Mouse (Mus musculus): ENCODE results near the gene Prrxl1. TPM values are rescaled to one million over a fixed set of nuclear protein-coding genes. Genes with fewer than 3 reads are reported as not detected.

The Prrxl1 gene
- polyA plus RNA-seq (2014; fragmentation: Nextera tagmentation; extraction: Ambion mirVana), result 0.20 TPM in 1 of 2 replicates, not detected in the other

DNA sequence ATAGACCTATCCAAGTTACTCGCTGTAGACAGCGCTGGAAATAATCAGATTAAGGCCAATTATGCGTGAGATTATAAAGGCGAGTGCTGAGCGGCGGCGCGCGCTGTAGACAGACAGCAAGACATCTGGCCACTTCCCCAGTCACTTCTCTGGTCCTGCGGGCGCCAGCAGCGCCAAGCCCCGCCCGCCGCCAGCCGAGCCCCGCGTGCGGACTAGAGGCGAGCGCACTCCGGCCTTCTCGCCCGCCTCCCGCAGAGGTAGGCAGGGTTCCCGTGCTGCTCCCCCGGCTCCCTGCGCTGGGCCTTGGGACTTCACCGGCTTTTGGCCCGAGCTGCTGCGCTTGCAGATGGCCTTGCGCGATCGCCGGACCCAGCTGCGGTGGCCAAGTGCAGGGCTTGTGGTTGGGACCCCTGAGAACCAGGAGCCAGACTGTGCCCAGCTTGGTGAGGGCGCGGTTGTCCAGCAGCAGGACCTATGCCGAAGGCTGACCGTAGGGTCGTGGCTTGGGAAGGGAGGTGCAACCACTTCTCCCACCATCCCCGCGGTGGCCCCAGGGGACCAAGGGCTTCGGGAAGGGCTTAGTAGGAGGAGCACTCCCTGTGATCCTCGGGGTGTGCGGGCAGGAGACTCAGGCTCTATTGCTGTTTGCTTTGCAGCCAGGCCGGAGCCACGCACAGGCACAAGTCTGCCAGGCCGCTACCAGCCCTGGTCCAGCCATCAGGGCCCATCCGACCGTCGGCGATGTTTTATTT, at the start of gene Prrxl1:
Gene Prrxl1 (plus strand): TSS at position 118 of the 752 bp plus-strand sequence.
- DNase-seq (peak; percentile 22), ATAC-seq (ENCODE audit: insufficient read depth) (no peak)
- under 1% methylated on average over 53 of the region's 53 CpGs for WGBS
- no peak for TF ChIP-seq CTCF (IDR thresholded peaks at IDR 0.05; ENCODE audit: low read depth)
- H3K27ac ChIP-seq (ENCODE audit: low read depth), result no peak within 1 kb of the TSS
- no peaks in the 10 kb centered on the region for H3K4me1 ChIP-seq (ENCODE audit: insufficient read depth)
- no peak within 1 kb of the TSS for H3K9ac ChIP-seq
- H3K4me3 ChIP-seq (ENCODE audit: low read depth, low read length), result peak within 1 kb of the TSS; percentile 18
- H3K9me3 ChIP-seq (ENCODE audit: low read depth, low read length), result no peaks in the 10 kb centered on the region
- H3K27me3 ChIP-seq (ENCODE audit: insufficient read depth, low read length), result peaks cover 83% of the 10 kb centered on the region
- H3K36me3 ChIP-seq (ENCODE audit: insufficient read depth), result no peaks in the 10 kb centered on the region
- peak within 1 kb of the TSS; percentile 36 for H3K4me2 ChIP-seq

- H3K4me3 ChIP-seq (ENCODE audit: low read depth, low read length), result no peak overlapping the region
- no peak overlapping the region for H3K4me2 ChIP-seq
- WGBS, result 82% methylated on average over 5 of the region's 5 CpGs
- H3K27ac ChIP-seq (ENCODE audit: low read depth), result no peak overlapping the region
- H3K9me3 ChIP-seq (ENCODE audit: low read depth, low read length), result no peaks in the 10 kb centered on the region
- DNase-seq (no peak), ATAC-seq (ENCODE audit: insufficient read depth) (no peak)
- TF ChIP-seq CTCF (IDR thresholded peaks at IDR 0.05; ENCODE audit: low read depth), result peak; percentile 17; the same call in 1 of the 2 replicates
- H3K9ac ChIP-seq, result no peak overlapping the region
- peaks cover 61% of the 10 kb centered on the region for H3K36me3 ChIP-seq (ENCODE audit: insufficient read depth)
- H3K27me3 ChIP-seq (ENCODE audit: insufficient read depth, low read length), result no peaks in the 10 kb centered on the region
- no peaks in the 10 kb centered on the region for H3K4me1 ChIP-seq (ENCODE audit: insufficient read depth)
These were observed 47.4 kb upstream of the Prrxl1 start for GRCm38 (mm10) chr14:32551854-32552253.

GRCm38 (mm10) chr14:32553198-32553903, 45.9 kb upstream of the Prrxl1 start:
- TF ChIP-seq CTCF (IDR thresholded peaks at IDR 0.05; ENCODE audit: low read depth), result no peak
- WGBS, result 73% methylated on average over 10 of the region's 10 CpGs
- ATAC-seq (ENCODE audit: insufficient read depth) (no peak), DNase-seq (no peak)
- H3K36me3 ChIP-seq (ENCODE audit: insufficient read depth), result peaks cover 63% of the 10 kb centered on the region
- H3K4me1 ChIP-seq (ENCODE audit: insufficient read depth), result no peaks in the 10 kb centered on the region
- no peaks in the 10 kb centered on the region for H3K9me3 ChIP-seq (ENCODE audit: low read depth, low read length)
- no peak overlapping the region for H3K4me3 ChIP-seq (ENCODE audit: low read depth, low read length)
- H3K4me2 ChIP-seq, result no peak overlapping the region
- H3K27ac ChIP-seq (ENCODE audit: low read depth), result no peak overlapping the region
- no peaks in the 10 kb centered on the region for H3K27me3 ChIP-seq (ENCODE audit: insufficient read depth, low read length)
- no peak overlapping the region for H3K9ac ChIP-seq

DNA sequence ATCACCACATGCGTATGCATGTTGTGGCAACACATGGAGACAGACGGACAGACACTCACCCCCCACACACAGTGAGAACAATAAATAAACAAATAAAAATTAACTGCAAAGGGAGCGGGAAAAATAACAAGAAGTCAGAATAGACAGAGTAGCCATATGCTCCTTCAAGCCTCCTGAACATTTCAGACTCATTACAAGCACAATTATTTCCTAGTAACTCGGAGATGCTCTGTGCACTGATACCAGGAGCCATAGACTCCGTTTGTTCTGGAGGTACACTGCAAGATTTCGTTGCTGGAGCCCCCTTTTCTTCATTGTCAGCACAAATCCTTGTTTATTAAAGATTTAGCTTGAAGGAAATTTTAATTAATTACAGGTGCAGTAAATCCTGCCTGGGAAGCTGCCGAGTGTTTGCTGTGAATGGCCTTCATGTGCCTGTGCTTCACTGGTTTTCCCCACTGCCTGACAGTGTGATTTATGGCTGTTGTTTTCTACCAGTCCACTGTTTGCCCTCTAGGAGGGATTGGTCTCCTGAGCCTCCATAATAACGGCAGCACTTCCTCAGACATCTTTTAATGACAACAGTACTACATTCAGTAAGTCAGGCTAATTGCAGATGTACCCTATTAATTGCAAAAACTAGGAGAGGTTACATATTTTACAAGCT, 44.2 kb upstream of the Prrxl1 start:
- no peak overlapping the region for H3K4me3 ChIP-seq (ENCODE audit: low read depth, low read length)
- TF ChIP-seq CTCF (IDR thresholded peaks at IDR 0.05; ENCODE audit: low read depth), result no peak

DNA sequence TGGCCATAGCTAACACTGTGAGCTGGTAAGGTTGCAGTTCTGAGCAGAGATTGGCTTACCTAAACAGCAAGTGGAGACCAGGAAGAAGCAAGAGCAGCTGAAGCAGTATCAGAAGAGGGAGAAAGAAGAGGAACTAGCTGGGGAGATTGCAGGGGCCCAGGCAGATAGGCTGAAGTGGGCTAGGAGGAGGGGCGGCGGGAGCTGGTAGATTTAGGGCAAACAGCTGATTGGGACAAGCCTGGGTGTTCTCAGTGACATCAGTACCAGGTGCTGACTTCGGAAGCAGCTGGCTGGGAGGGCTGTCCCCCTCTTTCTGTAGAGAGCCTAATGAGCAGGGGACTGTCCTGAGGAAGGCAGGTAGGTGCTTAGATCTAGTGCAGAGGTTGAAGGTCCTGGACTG, 37.8 kb upstream of the Prrxl1 start:
- 84% methylated on average over 3 of the region's 3 CpGs for WGBS
- Histone ChIP-seq H3K36me3 (ENCODE audit: insufficient read depth) (peaks cover 72% of the 10 kb centered on the region), H3K27me3 (ENCODE audit: insufficient read depth, low read length) (no peaks in the 10 kb centered on the region), H3K27ac (ENCODE audit: low read depth) (no peak overlapping the region), H3K9ac (no peak overlapping the region), H3K4me1 (ENCODE audit: insufficient read depth) (no peaks in the 10 kb centered on the region), H3K4me2 (no peak overlapping the region), H3K9me3 (ENCODE audit: low read depth, low read length) (no peaks in the 10 kb centered on the region), H3K4me3 (ENCODE audit: low read depth, low read length) (no peak overlapping the region)
- ATAC-seq (ENCODE audit: insufficient read depth) (no peak), DNase-seq (no peak)
- no peak for TF ChIP-seq CTCF (IDR thresholded peaks at IDR 0.05; ENCODE audit: low read depth)

More for the DNA sequence above, 44.2 kb upstream of the Prrxl1 start:
- H3K9ac ChIP-seq, result no peak overlapping the region
- no peak overlapping the region for H3K4me2 ChIP-seq
- DNase-seq, result no peak
- H3K9me3 ChIP-seq (ENCODE audit: low read depth, low read length), result no peaks in the 10 kb centered on the region
- H3K27me3 ChIP-seq (ENCODE audit: insufficient read depth, low read length), result no peaks in the 10 kb centered on the region
- H3K27ac ChIP-seq (ENCODE audit: low read depth), result no peak overlapping the region
- H3K4me1 ChIP-seq (ENCODE audit: insufficient read depth), result no peaks in the 10 kb centered on the region
- H3K36me3 ChIP-seq (ENCODE audit: insufficient read depth), result peaks cover 73% of the 10 kb centered on the region
- no peak for ATAC-seq (ENCODE audit: insufficient read depth)
- WGBS, result 60% methylated on average over 8 of the region's 8 CpGs

GRCm38 (mm10) chr14:32563661-32564060, 35.5 kb upstream of the Prrxl1 start:
- no peak overlapping the region for H3K4me3 ChIP-seq (ENCODE audit: low read depth, low read length)
- H3K36me3 ChIP-seq (ENCODE audit: insufficient read depth), result peaks cover 76% of the 10 kb centered on the region
- H3K4me2 ChIP-seq, result no peak overlapping the region
- no peak for DNase-seq
- WGBS, result 91% methylated on average over 6 of the region's 6 CpGs
- H3K27ac ChIP-seq (ENCODE audit: low read depth), result no peak overlapping the region
- TF ChIP-seq CTCF (IDR thresholded peaks at IDR 0.05; ENCODE audit: low read depth), result no peak
- no peak overlapping the region for H3K9ac ChIP-seq
- no peaks in the 10 kb centered on the region for H3K4me1 ChIP-seq (ENCODE audit: insufficient read depth)
- no peak for ATAC-seq (ENCODE audit: insufficient read depth)
- no peaks in the 10 kb centered on the region for H3K9me3 ChIP-seq (ENCODE audit: low read depth, low read length)
- no peaks in the 10 kb centered on the region for H3K27me3 ChIP-seq (ENCODE audit: insufficient read depth, low read length)

GRCm38 (mm10) chr14:32572519-32572918, 26.7 kb upstream of the Prrxl1 start:
- H3K4me1 ChIP-seq (ENCODE audit: insufficient read depth), result no peaks in the 10 kb centered on the region
- no peak overlapping the region for H3K4me2 ChIP-seq
- H3K9me3 ChIP-seq (ENCODE audit: low read depth, low read length), result no peaks in the 10 kb centered on the region
- DNase-seq (no peak), ATAC-seq (ENCODE audit: insufficient read depth) (no peak)
- peaks cover 78% of the 10 kb centered on the region for H3K36me3 ChIP-seq (ENCODE audit: insufficient read depth)
- no peak for TF ChIP-seq CTCF (IDR thresholded peaks at IDR 0.05; ENCODE audit: low read depth)
- no peak overlapping the region for H3K9ac ChIP-seq
- H3K27ac ChIP-seq (ENCODE audit: low read depth), result no peak overlapping the region
- 62% methylated on average over 8 of the region's 8 CpGs for WGBS
- H3K27me3 ChIP-seq (ENCODE audit: insufficient read depth, low read length), result no peaks in the 10 kb centered on the region
- no peak overlapping the region for H3K4me3 ChIP-seq (ENCODE audit: low read depth, low read length)
